Mouse (Mus musculus): Measurements from ENCODE around the gene Nfyc.

DNA sequence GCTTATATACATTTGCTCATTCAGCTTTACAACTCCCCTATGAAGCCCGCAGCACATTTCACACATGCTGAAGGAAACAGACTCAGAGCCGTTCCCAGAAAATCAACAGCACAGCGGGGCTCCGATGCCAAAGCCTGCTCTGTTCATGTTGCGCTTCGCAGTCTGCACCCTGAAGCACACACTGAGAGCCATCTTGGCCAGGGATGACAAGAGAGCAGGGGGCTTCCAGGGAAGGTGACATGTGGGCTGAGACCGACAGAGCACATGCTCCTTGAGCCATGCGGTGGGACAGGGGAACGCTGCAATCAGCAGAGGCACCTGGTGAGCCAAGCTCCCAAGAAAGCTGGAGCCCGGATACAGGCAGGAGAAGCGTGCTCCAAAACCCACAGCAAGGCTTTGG is 18.1 kb upstream of the Nfyc start:
- TF ChIP-seq POLR2A (IDR thresholded peaks at IDR 0.05; ENCODE audit: borderline replicate concordance, low read depth, low read length) (no peak), CTCF (IDR thresholded peaks at IDR 0.05; ENCODE audit: low read depth, low read length) (no peak)
